Mouse (Mus musculus): ENCODE measurements around the gene Dlat. TPM values are rescaled to one million over a fixed set of nuclear protein-coding genes. Genes with fewer than 3 reads are reported as not detected.
"Not testable (repeated sequence)": the region's sequence is repeated elsewhere in the genome, so short reads cannot be mapped to it uniquely, and the experiment has no call there.

Gene Dlat
- total RNA-seq, 1 experiment from 2014 or later, result 16.4 TPM

DNA sequence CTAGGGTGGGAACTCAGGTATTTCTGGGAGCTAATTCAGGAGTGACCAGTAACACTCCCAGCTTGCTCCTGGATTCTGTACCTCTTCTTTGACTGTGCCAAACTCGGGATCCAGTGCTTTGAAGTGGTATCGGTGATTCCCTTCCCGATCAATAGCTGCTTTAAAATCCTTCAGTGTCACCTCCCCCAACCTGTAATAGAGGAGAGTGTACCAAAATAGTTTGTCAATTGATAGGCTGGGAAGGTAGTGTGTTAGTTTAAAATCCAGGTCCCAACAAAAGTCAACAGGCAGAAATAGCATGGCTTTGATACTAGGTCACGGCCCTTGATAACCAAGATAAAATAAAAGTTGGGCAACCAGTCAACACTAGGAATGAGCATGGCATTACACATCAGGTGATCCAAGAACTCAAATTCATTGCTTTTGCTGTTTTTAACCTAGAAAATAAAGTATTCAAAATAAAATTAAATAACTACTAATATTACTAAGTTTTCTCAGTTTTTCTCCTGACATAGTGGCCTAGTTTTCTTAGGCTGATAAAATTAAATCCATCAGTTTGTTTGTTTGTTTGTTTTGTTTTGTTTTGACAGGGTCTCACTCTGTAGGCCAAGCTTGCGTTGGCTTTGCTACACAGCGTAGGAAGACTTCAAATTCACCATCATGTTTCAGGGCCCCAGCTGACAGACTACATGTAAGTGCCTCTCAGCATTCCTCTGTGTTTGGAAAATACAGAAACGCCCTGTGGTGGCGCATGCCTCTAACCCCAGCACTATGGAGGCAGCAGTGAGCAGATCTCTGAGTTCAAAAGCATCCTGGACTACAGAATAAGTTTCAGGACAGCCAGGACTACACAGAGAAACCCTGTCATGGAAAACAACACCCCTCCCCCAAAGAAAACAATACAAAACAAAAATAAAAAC lies 8.3 kb upstream of the Dlat start:
- no peak for ATAC-seq (ENCODE audit: extremely low read depth, insufficient number of reproducible peaks, low FRiP score, poor library complexity, severe bottlenecking)

DNA sequence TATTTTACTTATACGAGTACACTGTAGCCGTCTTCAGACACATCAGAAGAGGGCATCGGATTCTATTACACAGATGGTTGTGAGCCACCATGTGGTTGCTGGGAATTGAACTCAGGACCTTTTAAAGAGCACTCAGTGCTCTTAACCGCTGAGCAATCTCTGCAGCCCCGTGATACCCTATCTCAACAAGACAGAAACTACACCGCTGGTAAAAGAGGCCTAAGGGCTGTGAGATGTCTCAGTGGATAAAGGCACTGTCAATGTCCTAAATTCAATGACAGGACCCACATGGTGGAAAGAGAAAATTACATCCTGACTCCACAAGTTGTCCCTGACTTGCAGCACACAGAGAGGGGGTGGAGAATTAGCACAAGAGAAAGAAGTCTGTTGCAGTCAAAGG lies 6.9 kb upstream of the Dlat start:
- ATAC-seq (ENCODE audit: extremely low read depth, insufficient number of reproducible peaks, low FRiP score, poor library complexity, severe bottlenecking), result no peak

DNA sequence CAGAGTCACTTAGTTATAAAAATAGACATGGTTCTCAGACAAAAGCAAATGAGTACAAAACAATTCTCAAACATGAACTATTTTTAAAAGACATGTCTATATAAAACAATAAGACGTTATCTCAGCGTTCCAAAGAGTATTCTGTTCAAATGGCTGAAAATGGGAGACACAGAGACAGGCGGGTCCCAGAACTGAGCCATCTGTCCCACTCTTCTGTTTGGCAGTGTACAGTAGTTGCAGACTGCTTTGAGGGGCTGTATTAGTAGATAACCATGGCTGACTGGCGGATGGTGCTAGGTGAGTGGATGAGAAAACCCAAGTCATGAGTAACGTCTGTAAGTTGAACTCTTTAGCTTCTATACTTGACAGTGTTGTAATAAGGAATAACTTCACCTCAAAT lies 5.2 kb upstream of the Dlat start:
- no peak for ATAC-seq (ENCODE audit: extremely low read depth, insufficient number of reproducible peaks, low FRiP score, poor library complexity, severe bottlenecking)

DNA sequence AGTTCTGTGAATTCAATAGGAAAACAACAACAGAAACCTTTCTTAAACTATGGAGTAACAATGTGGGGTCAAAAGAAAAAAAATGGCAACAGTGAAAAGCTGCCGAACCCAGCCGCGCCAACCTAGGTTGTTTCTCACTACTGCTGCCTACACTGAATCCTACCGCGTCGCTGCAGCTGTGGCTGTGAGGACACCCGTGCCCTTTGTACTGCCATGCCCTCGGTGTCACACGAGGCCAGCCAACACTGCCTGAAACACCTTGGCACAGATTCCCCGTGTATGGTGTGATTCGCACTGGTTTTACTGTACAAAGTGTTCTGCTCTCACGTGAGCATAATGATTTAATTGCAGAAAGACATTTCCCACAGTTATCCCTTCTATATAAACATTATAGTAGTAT lies 851 bp upstream of the Dlat start:
- 0 out of 2 replicates have a peak, but pooled peaks have one; percentile 10 for ATAC-seq (ENCODE audit: extremely low read depth, insufficient number of reproducible peaks, low FRiP score, poor library complexity, severe bottlenecking)

DNA sequence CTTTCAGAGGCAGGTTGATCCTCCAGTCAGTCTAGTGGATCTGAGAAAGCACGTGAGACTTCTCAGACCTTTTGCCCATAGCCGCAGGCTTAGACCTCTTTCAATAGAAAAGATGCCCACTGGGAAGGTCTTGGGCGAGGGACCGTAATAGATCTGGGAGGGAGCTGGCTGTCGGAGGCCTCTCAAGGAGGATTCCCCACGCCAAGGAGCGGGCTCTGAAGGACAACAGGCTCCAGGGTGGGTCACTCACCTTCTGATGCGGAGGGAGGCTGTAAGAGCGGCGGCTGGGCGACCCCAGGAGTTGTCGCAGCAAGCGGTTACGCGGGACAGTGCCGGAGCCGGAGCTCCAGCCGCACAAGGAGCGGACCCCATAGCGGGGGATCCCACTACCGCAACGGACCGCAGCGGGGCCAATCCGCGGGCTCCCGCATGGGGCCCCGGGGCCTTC lies 615 bp downstream of the Dlat start:
- peak; percentile 11; the same call in 1 of the 2 replicates for ATAC-seq (ENCODE audit: extremely low read depth, insufficient number of reproducible peaks, low FRiP score, poor library complexity, severe bottlenecking)

DNA sequence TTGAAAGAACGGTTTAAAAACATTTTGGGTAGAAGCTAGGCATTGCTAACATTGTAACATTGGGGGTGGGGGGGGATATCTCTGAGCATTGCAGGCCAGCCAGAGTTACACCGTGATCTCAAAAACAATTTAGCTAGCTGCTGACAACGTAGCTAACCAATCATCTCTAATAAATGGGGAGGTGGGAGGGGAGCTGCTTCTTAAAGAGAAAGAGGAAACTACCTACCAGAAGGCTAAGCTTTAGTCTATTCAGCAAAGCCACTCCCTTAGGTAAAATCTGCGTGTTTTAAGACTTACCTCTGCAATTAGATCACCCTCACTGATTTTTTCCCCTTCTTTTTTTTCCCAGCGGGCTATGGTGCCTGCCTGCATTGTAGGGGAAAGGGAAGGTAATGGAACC lies 1.2 kb downstream of the Dlat start:
- no peak for ATAC-seq (ENCODE audit: extremely low read depth, insufficient number of reproducible peaks, low FRiP score, poor library complexity, severe bottlenecking)

DNA sequence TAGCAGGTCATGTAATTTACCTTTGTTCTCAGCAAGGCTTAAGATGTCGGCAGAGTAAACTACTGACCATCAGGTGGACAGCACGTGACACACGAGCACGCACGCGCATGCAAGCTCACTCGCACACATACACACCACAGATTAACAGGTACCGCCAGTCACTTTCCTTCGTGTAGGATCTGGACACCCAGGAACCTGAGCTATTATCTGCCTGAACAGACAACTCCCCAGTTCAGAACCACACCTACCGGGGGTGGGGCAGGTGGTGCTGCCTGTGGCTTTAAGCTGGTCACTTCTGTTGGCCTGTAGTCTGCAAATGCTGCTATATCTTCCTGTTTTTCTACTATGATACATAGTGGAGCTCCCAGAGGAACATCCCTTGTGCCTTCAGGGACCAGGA lies 9.1 kb downstream of the Dlat start:
- ATAC-seq (ENCODE audit: extremely low read depth, insufficient number of reproducible peaks, low FRiP score, poor library complexity, severe bottlenecking), result no peak

DNA sequence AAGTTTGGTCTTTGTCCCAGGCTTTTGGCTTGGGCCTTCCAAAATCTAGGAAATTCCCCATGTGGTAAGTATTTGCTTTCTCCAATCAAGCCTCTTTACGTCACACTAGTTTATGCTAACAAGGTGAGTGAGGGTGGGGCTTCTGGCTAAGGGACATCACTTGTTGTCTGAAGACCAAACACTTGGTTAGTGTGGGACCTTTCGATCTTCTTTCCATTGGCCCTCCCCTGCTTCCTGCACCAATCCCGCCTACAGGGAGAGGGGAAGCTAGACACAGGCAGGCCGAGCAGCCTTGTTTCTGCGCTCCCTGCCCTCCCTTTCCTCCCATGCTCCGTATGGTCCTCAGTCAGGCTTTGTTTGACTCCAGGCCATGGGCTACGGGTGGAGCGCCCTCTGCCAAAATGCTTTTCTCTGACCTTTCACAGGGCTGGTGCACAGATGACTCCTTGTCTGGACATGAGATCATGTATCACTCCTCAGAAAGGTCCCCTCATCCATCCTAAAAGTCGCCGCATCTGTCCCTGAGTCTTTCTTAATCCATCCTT lies 12.7 kb downstream of the Dlat start:
- no peak for ATAC-seq (ENCODE audit: extremely low read depth, insufficient number of reproducible peaks, low FRiP score, poor library complexity, severe bottlenecking)

DNA sequence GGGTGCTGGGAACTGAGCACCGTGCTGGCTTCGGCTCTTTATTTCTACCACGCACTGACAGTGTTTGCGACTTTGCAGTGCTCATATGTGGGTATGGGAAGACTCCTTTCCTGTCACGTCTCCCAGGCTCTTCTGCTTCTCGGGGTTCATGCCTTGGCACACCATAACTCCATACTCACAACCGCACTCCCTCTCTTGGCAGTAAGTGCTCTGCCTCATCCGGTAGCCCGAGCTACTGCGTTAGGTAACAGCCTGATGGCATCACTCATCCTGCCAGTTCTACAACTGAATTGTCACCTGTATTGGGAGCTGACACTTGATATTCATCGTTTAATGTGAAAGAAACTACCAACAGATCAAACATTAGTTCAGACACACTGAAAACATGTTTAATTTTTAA lies 25.3 kb downstream of the Dlat start:
- no peak for ATAC-seq (ENCODE audit: extremely low read depth, insufficient number of reproducible peaks, low FRiP score, poor library complexity, severe bottlenecking)

DNA sequence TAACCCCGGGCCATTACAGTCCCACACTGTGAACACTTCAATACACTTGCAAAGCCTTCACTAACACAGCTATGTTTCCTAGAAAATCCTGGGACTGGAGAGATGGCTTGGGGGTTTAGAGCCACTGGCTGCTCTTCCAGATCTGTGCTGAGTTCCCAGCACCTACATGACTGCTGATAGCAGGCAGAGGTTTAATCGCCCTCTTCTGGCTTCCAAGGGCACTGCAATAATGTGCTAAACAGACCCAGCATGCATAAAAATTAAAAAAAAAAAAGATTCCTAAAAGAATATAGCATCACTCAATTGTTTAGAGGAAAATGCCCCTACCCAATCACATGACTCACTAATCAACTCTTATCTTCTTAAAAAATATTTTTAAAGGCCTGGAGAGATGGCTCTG lies 26.5 kb downstream of the Dlat start:
- ATAC-seq (ENCODE audit: extremely low read depth, insufficient number of reproducible peaks, low FRiP score, poor library complexity, severe bottlenecking), result no peak

DNA sequence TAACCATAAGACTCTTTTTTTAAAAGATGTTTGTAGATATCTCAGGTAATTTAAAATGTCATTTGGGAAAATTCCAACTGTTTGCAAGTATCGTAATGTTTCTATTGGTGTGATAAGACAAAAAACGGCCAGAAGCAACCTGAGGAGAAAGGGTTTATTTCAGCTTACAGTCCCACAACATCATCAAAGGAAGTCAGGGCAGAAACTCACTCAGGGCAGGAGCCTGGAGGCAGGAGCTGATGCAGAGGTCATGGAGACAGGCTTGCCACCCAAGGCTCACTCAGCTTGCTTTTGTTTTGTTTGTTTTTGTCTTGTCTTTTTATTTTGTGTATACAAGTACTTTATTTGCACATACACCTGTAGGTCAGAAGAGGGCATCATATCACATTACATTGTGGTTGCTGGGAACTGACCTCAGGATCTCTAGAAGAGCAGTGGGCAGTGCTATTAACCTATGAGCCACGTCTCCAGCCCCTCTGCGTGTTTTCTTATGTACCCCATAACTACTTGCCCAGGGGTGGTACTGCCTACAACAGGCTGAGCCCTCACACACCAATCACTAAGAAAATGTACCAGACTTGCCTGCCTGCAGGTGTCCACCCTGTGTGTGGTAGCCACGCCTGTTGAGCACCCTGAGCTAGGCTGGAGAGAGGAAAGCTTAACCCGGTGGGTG lies 27.4 kb downstream of the Dlat start:
- ATAC-seq (ENCODE audit: extremely low read depth, insufficient number of reproducible peaks, low FRiP score, poor library complexity, severe bottlenecking), result no peak

DNA sequence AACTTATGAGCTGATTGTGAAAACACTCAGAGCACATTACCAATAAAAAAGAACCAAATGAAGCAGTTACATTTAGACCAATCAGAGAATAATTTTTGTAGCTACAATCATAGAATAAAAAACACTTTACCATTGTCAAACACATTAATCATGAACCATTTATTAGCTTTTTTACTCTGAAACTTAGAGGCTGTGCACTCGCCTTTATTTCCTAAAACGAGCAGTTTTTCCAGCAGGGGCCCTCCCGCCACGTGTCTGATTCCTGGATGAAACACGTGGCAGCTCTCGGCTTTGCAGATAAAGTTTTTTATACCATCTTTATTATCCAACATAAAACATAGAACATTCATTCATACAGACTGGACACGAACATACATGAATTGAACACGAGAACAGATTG lies 28.7 kb downstream of the Dlat start:
- not testable (repeated sequence) for ATAC-seq (ENCODE audit: extremely low read depth, insufficient number of reproducible peaks, low FRiP score, poor library complexity, severe bottlenecking)

DNA sequence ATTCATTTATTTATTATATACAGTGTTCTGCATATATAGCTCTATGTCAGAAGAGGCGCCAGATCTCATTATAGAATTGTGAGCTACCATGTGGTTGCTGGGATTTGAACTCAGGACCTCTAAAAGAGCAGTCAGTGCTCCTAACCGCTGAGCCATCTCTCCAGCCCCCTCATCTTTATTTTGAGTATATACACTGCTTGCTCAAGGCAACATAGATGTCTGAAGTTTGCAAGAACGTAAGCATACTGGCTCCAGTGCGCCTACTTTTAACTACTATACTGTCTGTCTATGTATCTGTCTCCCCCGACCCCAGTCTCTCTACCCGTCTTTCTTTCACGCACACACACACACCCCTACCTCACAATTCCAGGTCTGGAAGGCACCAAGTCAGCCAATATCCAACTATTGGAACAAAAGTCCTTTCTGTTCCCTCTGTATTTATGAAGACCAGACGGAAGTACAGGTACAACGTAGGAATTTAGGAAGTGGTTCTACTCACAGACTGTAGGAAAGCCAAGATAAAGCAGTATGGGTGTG lies 41.7 kb downstream of the Dlat start:
- no peak for ATAC-seq (ENCODE audit: extremely low read depth, insufficient number of reproducible peaks, low FRiP score, poor library complexity, severe bottlenecking)

DNA sequence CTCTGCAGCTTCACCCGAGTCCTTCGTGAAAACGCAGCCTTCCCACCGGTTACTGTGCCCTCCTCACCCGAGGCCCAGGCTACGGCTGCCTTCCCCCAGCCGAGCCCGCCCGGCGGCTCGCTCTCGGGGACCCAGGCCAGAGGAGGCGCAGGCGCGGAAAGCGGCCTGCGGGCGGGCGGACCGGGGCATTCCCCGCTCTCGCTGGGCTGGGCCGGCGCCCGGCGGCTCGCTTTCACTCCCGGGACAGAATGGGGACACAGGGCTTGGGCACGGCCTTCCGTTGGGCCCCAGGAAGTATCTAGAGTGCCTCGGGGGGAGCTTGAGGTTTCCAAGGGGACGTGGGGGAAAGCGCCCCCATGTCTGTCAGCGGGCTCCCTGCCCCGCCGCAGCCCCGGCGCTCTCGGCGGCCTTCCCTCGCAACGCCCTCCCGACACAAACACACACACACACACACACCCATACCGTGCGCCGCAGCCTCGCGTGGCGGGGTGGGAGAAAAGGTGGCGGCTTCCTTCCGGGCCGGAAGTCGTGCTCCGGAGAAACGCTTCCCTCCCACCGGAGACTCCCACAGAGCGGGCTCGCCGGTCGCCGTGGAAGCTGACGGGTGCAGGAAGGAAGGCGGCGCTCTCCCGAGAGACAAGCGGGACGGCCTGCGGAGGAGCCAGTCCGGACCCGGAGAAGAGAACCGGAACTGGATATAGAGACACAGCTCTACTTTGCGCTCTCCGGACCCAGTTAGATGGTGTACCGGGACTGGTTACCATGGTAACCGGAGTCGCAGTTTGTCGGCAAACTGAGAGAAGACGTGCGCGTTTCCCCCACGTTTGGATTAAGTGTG lies 42.6 kb downstream of the Dlat start, which contains the start of the genes Pih1d2 and Nkapd1:
Gene Pih1d2, plus strand, starts transcription at position 556 of the 838 bp plus-strand sequence.
Gene Nkapd1, minus strand, starts transcription at position 699 of the 838 bp plus-strand sequence.
- ATAC-seq (ENCODE audit: extremely low read depth, insufficient number of reproducible peaks, low FRiP score, poor library complexity, severe bottlenecking), result peak; percentile 87

DNA sequence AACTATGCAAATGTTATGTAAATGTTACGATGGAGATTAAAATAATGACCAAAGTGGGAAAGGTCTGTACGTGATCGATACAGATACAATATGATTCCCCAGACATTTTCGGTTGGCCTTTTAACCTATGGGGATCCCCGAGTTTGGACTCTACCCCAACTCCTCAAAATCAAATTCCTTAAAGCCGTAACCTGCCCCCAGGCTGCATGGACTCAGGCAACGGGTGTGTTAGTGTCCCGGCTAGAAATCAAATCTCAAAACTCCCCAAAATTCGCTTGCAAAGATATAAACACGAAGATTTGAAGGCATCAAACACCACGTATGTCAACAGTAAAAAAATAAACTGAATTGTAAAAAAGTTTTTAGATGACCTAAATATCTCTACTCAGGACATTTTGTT lies 43.4 kb downstream of the Dlat start:
- ATAC-seq (ENCODE audit: extremely low read depth, insufficient number of reproducible peaks, low FRiP score, poor library complexity, severe bottlenecking), result no peak

DNA sequence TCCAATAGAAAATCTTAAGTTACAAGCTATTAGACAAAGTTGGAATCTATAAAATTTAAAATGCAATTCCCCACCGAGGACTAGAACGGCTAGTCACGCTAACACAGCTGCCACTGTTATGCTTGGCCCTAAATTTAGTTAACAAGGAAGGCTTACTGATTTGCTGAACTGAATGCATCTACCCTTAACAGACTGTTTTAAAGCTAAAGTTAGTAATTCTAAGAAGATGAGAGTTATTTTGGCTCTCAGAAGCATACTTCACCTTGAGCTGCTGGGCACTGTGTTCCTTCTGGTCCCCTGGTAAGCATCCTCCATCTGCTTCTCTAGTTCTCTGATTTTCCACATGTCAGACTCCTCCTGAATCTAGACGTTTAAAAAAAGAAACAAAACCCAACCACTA lies 47.5 kb downstream of the Dlat start:
- ATAC-seq (ENCODE audit: extremely low read depth, insufficient number of reproducible peaks, low FRiP score, poor library complexity, severe bottlenecking), result no peak

DNA sequence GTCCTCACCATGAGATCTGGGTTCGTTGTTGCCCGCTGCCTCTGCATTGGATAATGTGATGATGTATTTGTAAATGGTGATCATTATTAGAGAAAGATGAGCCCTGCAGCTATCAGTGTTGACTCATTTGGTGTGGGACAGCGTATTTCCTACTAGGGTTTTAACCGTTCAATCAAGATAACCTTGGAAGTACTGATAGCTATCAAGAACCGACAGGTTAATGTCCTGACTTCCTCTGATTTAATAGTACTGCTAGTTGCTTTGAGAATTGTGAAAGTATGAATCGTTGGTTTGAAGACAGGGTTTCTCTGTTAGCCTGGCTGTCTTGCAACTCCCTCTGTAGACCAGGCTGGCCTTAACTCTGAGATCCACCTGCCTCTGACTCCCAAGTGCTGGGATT lies 55.2 kb downstream of the Dlat start:
- ATAC-seq (ENCODE audit: extremely low read depth, insufficient number of reproducible peaks, low FRiP score, poor library complexity, severe bottlenecking), result no peak

DNA sequence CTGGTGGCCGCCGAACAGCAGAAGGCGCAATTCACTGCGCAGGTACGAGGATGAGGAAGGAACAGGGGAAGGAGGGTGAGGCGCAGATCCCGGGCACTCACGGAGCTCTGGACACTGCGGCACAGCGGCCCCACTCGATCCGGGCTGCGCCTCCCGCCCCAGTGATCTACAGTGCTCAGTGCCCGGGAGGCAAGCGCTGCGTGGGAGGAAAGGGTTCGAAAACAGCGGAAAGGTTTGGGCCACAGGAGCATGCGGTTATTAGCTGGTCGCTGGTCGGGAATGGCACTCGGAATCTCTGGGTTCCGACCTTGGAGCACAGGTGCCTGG lies 55.6 kb downstream of the Dlat start:
- ATAC-seq (ENCODE audit: extremely low read depth, insufficient number of reproducible peaks, low FRiP score, poor library complexity, severe bottlenecking), result no peak
